ENCODE assay signal across 9 mouse cellular contexts in genomic region chr2:30933917-30934450, GRCm38 (mm10). TPM values are rescaled to one million over a fixed set of nuclear protein-coding genes. Genes with fewer than 3 reads are reported as not detected.
A peak's percentile ranks its signal among the peaks of the same experiment; 100 is the strongest.
DNase-seq lines count a peak whose midpoint lies in the region; TF ChIP-seq lines count a peak whose summit lies in the region.
"Had no signal": no experiment of that assay in that cellular context is flagged by ENCODE, and none has a peak within 500 bp of the region (broad histone marks: within the 10 kb centered on the region; RNA-seq: fewer than 3 reads in every experiment).

No protein-coding gene starts in this region.

- no peaks in the 10 kb centered on the region for H3K27me3 ChIP-seq in ES-Bruce4 (ENCODE audit: control insufficient read depth, insufficient read depth, low read length, poor library complexity, severe bottlenecking)
- H3K27me3 ChIP-seq: hindbrain, embryonic 15.5 days had no signal

- H3K9me3 ChIP-seq in ES-Bruce4 (replicated peaks; ENCODE audit: control insufficient read depth, insufficient read depth, low read length, poor library complexity, severe bottlenecking): no peaks in the 10 kb centered on the region
- H3K9me3 ChIP-seq: hindbrain, embryonic 15.5 days had no signal

- peaks cover 6% of the 10 kb centered on the region for H3K4me1 ChIP-seq in ES-Bruce4 (ENCODE audit: control insufficient read depth, insufficient read depth, low read length)

- TF ChIP-seq POLR2A in ES-Bruce4 (IDR thresholded peaks at IDR 0.05; ENCODE audit: insufficient read depth, low read length): no peak

- peak; percentile 84 for TF ChIP-seq CTCF in ES-Bruce4 (IDR thresholded peaks at IDR 0.05; ENCODE audit: low read depth, low read length)

- no peak overlapping the region for H3K9ac ChIP-seq in ES-Bruce4 (ENCODE audit: low read depth, poor library complexity, severe bottlenecking)
- H3K9ac ChIP-seq: hindbrain, embryonic 15.5 days had no signal

- TF ChIP-seq EP300 in ES-Bruce4 (IDR thresholded peaks at IDR 0.05; ENCODE audit: insufficient read depth, low read depth, low read length): 0 out of 2 replicates have a peak, but pooled peaks have one; percentile 10

- H3K36me3 ChIP-seq in ES-Bruce4 (ENCODE audit: control insufficient read depth, insufficient read depth, low read length, poor library complexity, severe bottlenecking): no peaks in the 10 kb centered on the region
- H3K36me3 ChIP-seq: hindbrain, embryonic 15.5 days had no signal

- no peak overlapping the region for H3K27ac ChIP-seq in ES-Bruce4 (ENCODE audit: insufficient read depth, low read length)
- H3K27ac ChIP-seq: hindbrain, embryonic 15.5 days had no signal

- peak; percentile 77 to 78 for DNase-seq in B cell, adult 2 months
- peak; percentile 73 to 78 for DNase-seq in cerebellum, adult 18-20 months
- DNase-seq in frontal cortex, postnatal 25 days (ENCODE audit: low spot score in 2 of 2): peak; percentile 58 to 70
- peak; percentile 82 for DNase-seq in kidney, adult 9 months
- DNase-seq in lung, adult 18-20 months: peak; percentile 73 to 77
- peak; percentile 75 to 83 for DNase-seq in right cerebral cortex, adult 2 months (ENCODE audit: low spot score in 2 of 2)
- peak; percentile 67 to 83 for DNase-seq in urinary bladder, postnatal 4 days (ENCODE audit: low spot score in 2 of 2)

- H3K4me3 ChIP-seq in ES-Bruce4 (ENCODE audit: low read depth, low read length): no peak overlapping the region
- H3K4me3 ChIP-seq: hindbrain, embryonic 15.5 days had no signal

RNA-seq across cellular contexts. Expression of gene Ptges, which starts 4.3 kb away (rescaled TPM):
- polyA plus RNA-seq in ES-Bruce4 (2011; ENCODE audit: insufficient read depth, insufficient read length, low read depth, missing spikeins): 8.7 and 9.4 TPM in 2 replicates

RNA-seq across cellular contexts. Expression of gene Tor1b, which starts 18.8 kb away (rescaled TPM):
- 21.7 and 22.3 TPM in 2 replicates for polyA plus RNA-seq in ES-Bruce4 (2011; ENCODE audit: insufficient read depth, insufficient read length, low read depth, missing spikeins)

RNA-seq across cellular contexts. Expression of gene Tor1a, which starts 33.7 kb away (rescaled TPM):
- polyA plus RNA-seq in ES-Bruce4 (2011; ENCODE audit: insufficient read depth, insufficient read length, low read depth, missing spikeins): 27.5 and 31.0 TPM in 2 replicates

RNA-seq across cellular contexts. Expression of gene BC005624, which starts 48.0 kb away (rescaled TPM):
- polyA plus RNA-seq in ES-Bruce4 (2011; ENCODE audit: insufficient read depth, insufficient read length, low read depth, missing spikeins): 30.9 and 43.6 TPM in 2 replicates

RNA-seq across cellular contexts. Expression of gene Usp20, which starts 48.1 kb away (rescaled TPM):
- 7.2 and 10.5 TPM in 2 replicates for polyA plus RNA-seq in ES-Bruce4 (2011; ENCODE audit: insufficient read depth, insufficient read length, low read depth, missing spikeins)
